Mouse (Mus musculus) frontal cortex, postnatal 14 days (tissue): ENCODE data around the gene Hist1h2bm.
"Not testable (repeated sequence)": the region's sequence is repeated elsewhere in the genome, so short reads cannot be mapped to it uniquely, and the experiment has no call there.

Experiments used
- DNase-seq, 2 experiments: peaks; one replicate each; pipeline ENCODE4 v3.0.0; 2022; ENCODE audit warnings: low spot score in 2 of 2

Gene Hist1h2bm

DNA sequence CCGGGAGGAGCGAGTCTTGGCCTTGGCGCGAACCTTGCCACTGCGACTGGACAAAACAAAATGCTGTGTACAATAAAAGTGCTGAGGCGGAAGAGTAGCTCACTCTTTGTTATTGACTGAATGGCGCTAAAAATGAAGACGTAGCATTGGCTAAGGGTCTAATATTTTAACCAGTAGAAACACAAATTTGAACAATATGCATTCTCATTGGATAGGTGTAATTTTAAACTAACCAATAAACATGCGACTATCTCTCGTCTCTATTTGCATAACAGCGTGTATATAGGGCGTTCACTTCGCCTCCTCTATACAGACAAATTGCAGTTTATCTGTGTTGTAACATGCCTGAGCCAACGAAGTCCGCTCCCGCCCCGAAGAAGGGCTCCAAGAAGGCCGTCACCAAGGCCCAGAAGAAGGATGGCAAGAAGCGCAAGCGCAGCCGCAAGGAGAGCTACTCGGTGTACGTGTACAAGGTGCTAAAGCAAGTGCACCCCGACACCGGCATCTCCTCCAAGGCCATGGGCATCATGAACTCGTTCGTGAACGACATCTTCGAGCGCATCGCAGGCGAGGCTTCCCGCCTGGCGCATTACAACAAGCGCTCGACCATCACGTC is at the start of gene Hist1h2bm:
Gene Hist1h2bm (plus strand): TSS at position 288 of the 616 bp plus-strand sequence.
- peak; percentile 53 to 56 for DNase-seq

DNA sequence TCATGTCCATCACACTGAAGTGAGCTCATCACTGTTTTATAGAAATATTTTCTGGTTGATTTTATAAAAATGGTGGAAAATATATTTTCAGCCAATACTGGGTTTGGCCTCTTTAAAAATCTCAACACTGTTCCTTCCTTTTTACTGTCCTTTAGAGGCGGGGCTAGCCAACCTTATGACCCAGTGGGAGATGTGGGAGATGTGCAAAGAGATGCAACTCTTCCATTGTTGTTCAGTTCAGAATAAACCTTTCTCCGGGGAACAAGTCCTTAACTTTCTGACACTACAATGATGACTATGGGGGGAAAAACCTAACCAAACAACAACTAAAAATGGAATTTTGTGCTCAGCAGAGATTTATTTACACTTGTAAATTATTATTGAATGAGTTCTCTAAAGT is 44.5 kb upstream of the Hist1h2bm start, which contains the start of gene Olfr1360:
Gene Olfr1360 (minus strand): TSS at position 101 of the 400 bp plus-strand sequence.
- no peak for DNase-seq

DNA sequence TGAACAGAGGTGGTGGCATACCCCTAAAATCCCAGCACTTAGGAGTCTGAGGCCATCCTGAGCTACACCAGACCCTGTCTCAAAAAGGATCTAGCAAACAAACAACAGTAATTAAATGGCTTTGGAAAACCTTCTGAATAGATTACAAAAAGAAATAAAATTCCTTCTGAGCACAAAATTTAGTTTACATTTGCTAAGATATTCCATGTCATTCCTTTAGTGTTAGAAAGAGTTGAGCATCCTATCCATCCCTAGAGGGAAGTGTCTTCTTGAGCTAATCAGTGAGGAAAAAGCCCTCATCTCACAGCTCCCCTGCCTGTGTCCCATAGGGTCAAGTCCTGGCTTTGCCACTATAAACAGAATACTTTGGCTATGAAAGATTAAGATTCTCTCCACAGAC is 24.0 kb upstream of the Hist1h2bm start, which contains the start of gene Olfr1359:
Gene Olfr1359 (plus strand): TSS at position 301 of the 400 bp plus-strand sequence.
- DNase-seq: no peak

DNA sequence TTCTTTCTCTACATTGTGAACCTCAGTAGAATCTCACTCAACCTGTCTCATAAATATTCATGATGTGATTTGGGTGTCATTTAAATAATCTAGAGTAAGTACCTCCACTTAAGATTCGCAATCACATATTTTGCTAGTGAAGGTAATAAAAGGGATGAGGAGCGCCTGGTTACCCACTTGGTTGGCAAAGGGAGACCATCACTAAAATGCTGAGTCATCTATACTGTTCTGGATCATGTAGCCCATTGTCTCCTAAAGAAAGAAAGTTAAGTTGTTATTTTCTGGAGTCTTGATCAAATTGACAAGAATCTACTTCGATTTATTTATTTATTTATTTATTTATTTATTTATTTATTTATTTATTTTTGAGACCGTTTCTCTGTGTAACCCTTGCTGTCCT is 15.2 kb upstream of the Hist1h2bm start:
- no peak for DNase-seq

DNA sequence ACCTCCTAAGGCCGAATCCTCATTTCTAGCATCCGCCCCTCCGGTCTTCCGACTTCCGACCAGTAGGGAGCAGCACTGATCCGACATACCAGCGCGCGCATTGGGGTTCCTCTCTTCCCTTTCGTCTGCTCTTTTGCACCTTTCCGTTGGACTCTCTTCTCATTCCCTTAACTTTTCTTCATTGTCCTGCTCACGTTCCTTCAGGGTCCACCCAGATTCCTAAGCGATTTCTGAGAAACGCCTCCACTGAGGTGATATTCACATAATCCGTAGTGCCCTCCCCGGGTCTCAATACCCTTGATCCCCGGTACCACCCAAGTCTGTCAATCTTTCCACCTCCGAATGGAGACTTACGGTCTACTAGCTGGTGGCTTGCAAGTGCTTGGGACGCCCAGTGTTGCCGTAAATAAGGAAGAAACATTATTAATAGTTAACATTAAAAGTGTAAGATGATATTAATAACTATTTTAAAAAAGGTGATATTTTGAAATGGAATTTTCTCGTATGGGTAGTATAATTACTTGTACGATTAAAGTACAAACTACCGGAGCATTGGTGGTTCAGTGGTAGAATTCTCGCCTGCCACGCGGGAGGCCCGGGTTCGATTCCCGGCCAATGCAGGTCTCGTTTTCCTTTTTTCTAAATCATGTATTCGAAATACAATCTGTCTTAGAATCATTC is 11.7 kb upstream of the Hist1h2bm start:
- DNase-seq: peak; percentile 75 to 88

DNA sequence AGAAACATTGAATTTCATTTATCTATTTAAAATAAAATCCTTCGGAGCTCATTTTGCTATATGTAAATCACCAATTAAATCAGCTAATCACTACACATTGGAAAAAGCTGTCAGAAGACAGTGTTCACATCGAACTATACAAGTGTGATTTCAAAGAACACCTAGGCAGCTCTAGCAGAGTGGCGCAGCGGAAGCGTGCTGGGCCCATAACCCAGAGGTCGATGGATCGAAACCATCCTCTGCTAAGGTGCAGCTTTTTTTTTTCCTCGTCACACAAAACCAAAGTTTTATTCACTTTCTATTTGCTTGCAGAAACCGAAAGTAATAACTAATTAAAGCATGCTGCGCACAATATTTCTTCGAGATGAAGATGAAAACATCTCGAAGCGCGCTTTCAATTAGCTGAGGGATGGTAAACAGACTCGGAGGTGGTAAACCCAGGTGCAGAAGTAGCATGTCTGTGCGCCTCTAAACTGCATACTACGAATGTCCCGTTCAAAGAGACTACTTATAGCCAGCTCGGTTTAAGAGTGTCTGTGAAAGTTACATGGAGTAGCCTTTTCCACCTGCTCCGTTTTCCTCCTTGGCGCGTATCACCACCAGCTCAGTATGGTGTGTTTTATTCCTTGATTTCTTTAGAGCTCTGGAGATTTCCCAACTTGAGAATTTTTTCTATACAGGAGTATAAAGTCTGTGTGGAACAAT is 10.9 kb upstream of the Hist1h2bm start:
- DNase-seq: peak; percentile 68 to 81

DNA sequence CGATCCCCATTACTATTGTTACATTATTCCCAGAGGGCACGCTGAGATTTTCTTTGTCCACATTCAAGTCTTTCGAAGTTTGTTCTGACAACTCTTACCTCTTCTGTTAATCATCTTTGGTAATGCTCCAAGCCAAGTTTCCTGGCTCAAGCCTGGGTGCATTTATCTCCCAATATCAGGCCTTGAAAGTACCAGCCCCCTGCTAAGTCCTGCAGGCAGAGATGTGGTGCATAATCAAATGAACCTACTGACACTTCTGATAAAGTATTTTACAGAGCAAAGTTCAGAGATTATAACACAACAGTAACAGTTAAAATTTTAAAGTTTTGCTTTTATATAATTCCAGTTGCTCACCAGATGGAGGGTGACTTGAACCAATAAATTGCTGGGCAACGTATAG is 10.1 kb upstream of the Hist1h2bm start:
- no peak for DNase-seq

DNA sequence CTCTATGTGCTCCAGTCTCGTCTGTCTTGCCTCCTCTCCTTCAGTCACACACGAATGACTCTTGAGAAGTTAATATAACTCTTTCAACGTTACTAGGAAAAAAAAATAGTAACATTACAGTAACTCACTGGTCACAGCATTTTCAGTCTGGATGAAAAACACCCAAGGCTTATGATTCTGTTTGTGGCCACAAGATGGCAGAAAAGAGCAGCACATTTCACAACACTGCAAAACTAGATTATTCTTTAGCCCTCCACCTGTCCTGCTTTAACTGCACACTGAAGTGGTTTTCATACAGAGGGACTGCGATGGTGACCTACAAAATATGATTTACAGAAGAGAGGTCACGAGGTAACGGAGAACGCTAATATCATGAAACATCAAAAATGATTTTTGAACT is 7.1 kb upstream of the Hist1h2bm start:
- peak in 1 of 2 experiments; percentile 57 for DNase-seq

DNA sequence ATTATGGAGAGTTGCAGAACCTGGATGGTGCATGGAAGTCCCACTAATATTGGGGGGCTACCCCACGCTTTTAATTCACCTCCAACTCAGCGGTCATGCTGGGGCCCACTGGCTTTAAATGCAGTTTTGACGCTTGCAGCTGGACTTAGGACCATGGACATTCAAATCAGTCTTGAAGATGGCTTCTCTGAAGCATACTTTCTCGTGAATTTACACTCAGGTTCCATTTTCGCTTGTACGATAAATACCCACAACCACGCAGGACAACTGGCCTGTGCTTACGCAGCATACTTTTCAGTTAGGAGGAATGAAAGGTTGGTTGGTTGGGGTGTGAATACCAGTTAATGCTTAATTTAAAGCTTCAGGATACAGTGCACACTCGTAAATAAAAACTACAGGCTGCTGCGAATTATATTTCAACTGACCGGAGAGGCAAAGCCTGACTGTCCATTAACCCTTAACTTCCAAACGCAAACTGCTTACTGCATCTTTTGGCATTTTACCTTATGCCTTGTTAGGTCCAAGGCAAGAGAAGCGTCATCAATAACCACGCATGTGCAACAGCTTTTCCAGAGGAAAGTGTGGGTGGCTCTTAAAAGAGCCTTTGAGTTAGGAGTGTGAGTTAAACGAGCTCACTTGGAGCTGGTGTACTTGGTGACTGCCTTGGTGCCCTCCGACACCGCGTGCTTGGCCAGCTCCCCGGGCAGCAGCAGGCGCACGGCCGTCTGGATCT is 6.5 kb upstream of the Hist1h2bm start:
- DNase-seq: no peak

DNA sequence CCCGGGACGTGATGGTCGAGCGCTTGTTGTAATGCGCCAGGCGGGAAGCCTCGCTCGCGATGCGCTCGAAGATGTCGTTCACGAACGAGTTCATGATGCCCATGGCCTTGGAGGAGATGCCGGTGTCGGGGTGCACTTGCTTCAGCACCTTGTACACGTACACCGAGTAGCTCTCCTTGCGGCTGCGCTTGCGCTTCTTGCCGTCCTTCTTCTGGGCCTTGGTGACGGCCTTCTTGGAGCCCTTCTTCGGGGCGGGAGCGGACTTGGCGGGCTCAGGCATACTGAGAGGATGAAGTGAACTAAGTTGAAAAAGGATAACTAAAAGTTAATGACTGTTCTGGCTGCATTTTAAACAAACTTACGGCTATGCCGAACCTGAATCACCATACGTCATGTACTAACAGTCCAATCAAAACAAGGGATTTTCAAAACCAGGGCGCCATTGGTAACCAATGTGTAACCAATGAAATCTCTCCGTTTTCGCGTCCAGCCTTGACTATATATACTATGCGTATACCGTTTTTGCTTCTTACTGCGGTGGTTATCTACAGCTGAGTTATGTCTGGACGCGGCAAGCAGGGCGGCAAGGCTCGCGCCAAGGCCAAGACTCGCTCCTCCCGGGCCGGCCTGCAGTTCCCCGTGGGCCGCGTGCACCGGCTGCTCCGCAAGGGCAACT is 5.8 kb upstream of the Hist1h2bm start, which contains the start of the genes Hist1h2bl and Hist1h2ai:
Gene Hist1h2bl (minus strand): TSS at position 280 of the 676 bp plus-strand sequence.
Gene Hist1h2ai (plus strand): TSS at position 559 of the 676 bp plus-strand sequence.
- DNase-seq: peak; percentile 71 to 74

DNA sequence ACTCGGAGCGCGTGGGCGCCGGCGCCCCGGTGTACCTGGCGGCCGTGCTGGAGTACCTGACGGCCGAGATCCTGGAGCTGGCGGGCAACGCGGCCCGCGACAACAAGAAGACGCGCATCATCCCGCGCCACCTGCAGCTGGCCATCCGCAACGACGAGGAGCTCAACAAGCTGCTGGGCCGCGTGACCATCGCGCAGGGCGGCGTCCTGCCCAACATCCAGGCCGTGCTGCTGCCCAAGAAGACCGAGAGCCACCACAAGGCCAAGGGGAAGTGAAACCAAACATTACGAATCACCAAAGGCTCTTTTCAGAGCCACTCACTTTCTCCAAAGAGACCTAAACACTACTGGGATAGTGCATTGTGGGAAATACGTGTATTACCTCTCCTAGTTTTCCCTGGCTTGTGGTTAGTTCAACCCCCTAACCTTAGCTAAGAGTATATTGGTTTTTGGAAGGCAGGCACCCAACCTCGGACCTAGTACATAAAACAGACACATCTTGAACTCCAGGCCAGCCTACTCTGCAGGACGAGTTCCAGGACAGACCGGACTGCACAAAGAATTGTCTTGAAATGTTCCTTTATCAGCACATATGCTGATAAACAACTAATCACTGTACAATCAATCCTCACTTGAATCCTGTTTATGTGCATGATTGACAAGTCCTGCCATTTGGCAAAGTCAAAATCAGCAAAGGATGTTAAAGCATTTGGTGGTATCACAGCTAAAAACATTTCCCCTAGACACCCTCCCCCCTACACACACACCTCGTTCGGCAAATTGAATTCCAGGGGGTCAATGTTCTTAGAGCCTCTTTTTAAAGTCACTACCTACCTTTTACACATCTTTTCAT is 5.1 kb upstream of the Hist1h2bm start:
- DNase-seq: peak in 1 of 2 experiments; percentile 7

DNA sequence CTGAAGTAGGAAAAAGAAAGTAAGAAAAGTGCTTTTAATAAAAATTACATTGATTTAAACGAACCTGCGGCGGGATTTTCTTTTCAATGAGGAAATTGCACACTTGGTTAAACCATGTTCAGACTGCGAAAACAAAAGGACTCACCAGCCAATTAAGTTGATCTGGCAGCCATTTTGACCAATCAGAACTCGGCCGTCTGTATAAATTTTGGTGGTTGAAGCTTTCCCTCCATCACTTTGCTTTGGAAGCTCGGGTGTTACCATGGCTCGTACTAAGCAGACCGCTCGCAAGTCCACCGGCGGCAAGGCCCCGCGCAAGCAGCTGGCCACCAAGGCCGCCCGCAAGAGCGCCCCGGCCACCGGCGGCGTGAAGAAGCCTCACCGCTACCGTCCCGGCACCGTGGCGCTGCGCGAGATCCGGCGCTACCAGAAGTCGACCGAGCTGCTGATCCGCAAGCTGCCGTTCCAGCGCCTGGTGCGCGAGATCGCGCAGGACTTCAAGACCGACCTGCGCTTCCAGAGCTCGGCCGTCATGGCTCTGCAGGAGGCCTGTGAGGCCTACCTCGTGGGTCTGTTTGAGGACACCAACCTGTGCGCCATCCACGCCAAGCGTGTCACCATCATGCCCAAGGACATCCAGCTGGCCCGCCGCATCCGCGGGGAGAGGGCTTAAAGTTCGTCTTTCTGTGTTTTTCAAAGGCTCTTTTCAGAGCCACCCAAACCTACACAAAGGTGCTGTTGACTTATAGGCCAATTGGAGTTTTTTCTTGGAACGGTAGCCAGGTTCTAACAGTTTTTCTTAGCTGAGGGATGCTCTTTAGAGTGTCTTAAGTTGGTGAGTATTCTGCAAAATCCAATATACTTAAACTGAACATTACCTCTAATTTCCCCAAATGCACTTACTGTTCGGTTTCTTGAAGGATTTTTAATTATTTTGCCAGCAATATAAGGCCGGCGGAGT is 4.2 kb upstream of the Hist1h2bm start, which contains the start of gene Hist1h3h:
Gene Hist1h3h (plus strand): TSS at position 263 of the 961 bp plus-strand sequence.
- peak; percentile 80 to 83 for DNase-seq

DNA sequence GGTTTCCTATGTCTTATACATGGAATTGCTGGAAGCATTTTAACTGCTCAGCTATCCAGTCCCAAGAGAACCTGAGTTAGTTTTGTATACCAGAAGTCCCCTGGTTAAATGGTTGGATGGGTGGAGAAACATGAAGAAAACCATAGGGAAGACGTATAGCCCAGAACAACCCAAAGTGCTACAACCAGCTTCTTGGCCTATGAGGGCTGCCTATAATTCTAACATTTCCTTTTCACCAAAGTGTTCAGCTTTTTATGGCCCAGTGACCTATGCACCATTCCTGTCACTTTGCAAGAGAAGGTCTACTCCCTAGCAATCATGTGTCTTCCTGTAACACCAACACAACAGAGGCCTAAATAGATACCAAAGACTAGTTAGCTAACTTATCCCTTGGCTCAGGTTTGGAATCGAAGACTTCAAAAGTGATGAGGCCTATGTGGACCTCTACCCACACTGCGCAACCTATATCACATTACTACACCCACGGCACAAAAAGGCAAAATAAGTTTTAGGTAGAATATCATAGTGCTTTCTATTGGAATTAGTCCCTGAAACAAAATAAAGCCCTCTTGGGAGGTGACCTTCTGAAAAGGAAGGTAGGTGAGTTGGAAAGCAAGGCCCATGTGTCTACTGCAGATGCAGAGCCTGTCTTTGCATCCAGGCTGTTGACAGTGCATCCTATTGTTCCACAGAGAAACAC is 3.3 kb upstream of the Hist1h2bm start:
- DNase-seq: no peak

DNA sequence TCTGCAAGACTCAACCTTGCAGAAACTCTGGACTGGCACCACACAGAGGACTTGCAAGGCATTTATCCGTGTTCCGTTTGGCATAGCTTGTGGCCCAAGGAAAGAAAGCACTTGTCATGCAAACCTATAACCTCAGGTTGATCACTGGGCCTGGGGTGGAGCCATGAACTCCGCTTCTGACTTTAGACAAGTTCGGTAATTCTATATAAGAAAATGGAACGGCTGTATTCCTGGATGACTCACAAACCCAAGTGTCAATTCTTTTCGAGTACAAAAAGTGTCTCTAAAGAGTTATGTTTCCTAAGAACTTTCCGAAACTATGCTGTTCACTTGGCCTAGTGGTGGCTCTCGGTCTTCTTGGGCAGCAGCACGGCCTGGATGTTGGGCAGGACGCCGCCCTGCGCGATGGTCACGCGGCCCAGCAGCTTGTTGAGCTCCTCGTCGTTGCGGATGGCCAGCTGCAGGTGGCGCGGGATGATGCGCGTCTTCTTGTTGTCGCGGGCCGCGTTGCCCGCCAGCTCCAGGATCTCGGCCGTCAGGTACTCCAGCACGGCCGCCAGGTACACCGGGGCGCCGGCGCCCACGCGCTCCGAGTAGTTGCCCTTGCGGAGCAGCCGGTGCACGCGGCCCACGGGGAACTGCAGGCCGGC is 612 bp upstream of the Hist1h2bm start:
- not testable (repeated sequence) for DNase-seq

DNA sequence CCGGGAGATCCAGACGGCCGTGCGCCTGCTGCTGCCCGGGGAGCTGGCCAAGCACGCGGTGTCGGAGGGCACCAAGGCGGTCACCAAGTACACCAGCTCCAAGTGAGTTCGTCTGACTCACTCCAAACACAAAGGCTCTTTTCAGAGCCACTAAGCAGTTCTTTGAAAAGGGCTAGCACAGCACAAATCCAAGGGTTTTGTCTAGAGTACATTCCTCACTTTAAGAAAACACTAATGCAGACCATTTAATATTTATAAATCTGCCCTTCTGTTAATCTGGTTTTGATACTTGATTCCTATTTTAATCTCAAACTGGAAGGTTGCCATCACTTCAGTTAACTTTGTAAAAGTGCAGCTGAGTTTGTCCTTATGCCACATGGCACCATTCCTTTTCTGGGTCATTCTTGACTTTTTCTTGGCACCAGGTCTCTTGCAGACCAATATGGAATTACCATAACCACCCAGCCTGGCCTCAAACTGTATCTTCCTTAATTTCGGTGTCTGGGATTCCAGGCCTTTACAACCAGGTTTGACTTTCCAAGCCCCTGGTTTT is 605 bp downstream of the Hist1h2bm start:
- DNase-seq: no peak

DNA sequence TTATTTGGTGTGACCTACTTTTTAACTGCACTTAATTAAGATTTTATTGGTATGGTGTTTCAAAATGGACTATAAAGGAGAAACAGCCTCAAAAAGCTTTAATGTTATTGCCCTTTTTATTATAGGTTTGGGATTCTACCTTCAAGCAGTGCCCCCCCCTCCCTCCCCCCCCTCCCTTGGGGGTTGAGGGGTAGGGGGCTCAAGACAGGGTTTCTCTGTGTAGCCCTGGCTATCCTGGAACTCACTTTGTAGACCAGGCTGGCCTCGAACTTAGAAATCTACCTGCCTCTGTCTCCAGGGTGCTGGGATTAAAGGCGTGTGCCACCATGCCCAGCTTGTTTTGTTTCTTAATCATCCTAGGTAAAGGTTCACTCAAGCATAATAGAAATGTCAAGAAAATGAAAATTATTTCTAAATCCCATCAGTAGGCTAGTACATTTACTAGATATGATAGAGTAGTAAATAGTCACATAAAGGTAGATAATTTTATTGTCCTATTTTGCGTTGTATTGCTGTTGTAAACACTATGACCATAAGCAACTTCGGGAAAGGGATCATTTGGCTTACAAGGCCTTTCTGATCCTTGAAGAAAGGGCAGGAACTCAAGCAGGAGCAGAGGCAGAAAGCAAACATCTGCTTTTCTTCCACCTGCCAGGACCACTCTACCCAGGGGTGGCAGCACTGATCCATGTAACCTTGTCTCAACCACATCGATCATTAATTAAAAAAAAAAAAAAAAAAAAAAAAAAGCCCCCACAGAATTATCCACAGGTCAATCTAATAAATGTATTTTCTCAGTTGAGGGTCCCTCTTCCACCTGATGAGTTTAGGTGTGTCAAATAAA is 1.4 kb downstream of the Hist1h2bm start:
- no peak for DNase-seq
